Mouse (Mus musculus): ENCODE data around the gene Ogfod2. TPM values are rescaled to one million over a fixed set of nuclear protein-coding genes. Genes with fewer than 3 reads are reported as not detected.

Ogfod2 gene
- polyA plus RNA-seq, 1 experiment from 2014 or later = 9.6 TPM

GRCm38 (mm10) chr5:124098923-124099322 is 13.2 kb upstream of the Ogfod2 start:
- H3K27ac ChIP-seq (replicated peaks; ENCODE audit: low read depth, low read length) = no peak overlapping the region
- no peak overlapping the region for H3K4me3 ChIP-seq (ENCODE audit: low read depth, low read length)
- ATAC-seq (replicated peaks; ENCODE audit: insufficient number of reproducible peaks, low FRiP score, low TSS enrichment, low read depth) = no peak
- no peaks in the 10 kb centered on the region for H3K27me3 ChIP-seq (ENCODE audit: control insufficient read depth, insufficient read depth, low read length)
- no peak for DNase-seq (ENCODE audit: low spot score)
- H3K9ac ChIP-seq (replicated peaks; ENCODE audit: low read length) = no peak overlapping the region
- H3K36me3 ChIP-seq (replicated peaks; ENCODE audit: control insufficient read depth, insufficient read depth, low read depth, low read length) = no peaks in the 10 kb centered on the region
- H3K9me3 ChIP-seq (replicated peaks; ENCODE audit: control insufficient read depth, low read length) = no peaks in the 10 kb centered on the region; the same call in 1 of the 2 replicates
- H3K4me1 ChIP-seq (ENCODE audit: control insufficient read depth, insufficient read depth, low read length) = no peaks in the 10 kb centered on the region
- 88% methylated on average over 2 of the region's 2 CpGs for WGBS
- no peak overlapping the region for H3K4me2 ChIP-seq (ENCODE audit: low read depth, low read length)

DNA sequence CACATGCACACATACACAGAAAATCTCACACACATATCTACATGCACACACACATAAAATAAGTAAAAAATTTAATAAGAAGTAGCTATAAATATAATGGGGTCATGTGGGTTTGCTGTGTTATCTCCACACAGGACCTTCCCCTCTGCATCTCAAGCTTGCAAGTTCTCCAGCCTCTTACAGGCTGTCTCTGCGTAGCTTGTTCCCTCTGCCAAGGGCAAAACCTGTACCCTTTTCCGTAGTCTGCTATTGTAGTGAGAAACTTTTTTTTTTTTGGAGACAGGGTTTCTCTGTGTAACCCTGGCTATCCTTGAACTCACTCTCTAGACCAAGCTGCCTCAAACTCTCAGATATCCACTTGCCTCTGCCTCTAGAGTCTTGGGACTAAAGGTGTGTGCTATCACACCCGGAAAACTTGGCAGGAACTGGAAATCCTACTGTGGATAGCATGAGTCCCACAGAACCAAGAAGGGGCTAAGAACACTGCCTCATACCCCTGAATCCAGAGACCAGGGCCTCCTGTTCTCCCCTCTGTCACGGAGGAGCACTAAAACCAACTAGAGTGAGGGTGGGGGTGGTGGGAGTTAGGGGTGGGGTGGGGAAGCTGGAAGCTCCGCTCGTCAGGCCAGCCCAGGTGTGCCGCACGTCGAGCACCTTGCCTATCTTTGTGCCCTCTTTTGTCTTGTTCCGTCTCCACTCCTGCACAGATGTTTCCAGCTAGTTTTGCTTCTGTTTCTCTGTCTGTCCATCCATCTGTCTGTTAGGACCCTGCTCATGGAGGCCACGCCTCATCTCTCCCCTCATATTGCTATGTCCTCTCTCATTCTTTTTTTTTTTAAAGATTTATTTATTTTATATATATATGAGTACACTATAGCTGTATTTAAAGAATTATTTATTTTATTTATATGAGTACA is 11.7 kb upstream of the Ogfod2 start:
- no peak overlapping the region for H3K9ac ChIP-seq (replicated peaks; ENCODE audit: low read length)
- H3K4me3 ChIP-seq (ENCODE audit: low read depth, low read length) = no peak overlapping the region
- ATAC-seq (replicated peaks; ENCODE audit: insufficient number of reproducible peaks, low FRiP score, low TSS enrichment, low read depth) = no peak
- 90% methylated on average over 11 of the region's 11 CpGs for WGBS
- no peak overlapping the region for H3K4me2 ChIP-seq (ENCODE audit: low read depth, low read length)
- no peak for DNase-seq (ENCODE audit: low spot score)
- H3K36me3 ChIP-seq (replicated peaks; ENCODE audit: control insufficient read depth, insufficient read depth, low read depth, low read length) = no peaks in the 10 kb centered on the region
- no peaks in the 10 kb centered on the region for H3K4me1 ChIP-seq (ENCODE audit: control insufficient read depth, insufficient read depth, low read length)
- H3K27ac ChIP-seq (replicated peaks; ENCODE audit: low read depth, low read length) = no peak overlapping the region
- H3K9me3 ChIP-seq (replicated peaks; ENCODE audit: control insufficient read depth, low read length) = no peaks in the 10 kb centered on the region; the same call in 1 of the 2 replicates
- H3K27me3 ChIP-seq (ENCODE audit: control insufficient read depth, insufficient read depth, low read length) = no peaks in the 10 kb centered on the region

DNA sequence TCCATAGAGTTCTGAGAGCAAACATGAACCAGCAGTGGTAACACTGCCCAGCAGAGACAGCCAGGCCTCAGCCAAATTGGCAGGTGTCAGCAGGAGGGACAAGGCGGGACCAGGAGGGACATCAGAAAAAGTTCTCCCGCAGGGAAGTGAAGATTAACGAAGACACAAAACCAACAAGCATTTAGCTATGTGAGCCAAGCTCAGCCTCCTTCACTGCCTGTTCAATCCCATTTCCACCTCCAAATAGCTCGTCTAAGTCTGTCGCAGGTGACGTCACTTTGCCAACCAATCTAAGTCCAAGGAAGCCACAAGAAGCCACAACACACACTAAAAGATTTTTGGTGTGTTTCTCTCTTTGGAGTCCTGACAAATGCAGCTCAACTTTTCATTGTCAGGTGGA is 9.8 kb upstream of the Ogfod2 start:
- Histone ChIP-seq H3K27me3 (ENCODE audit: control insufficient read depth, insufficient read depth, low read length) (no peaks in the 10 kb centered on the region), H3K4me1 (ENCODE audit: control insufficient read depth, insufficient read depth, low read length) (no peaks in the 10 kb centered on the region), H3K27ac (replicated peaks; ENCODE audit: low read depth, low read length) (no peak overlapping the region), H3K36me3 (replicated peaks; ENCODE audit: control insufficient read depth, insufficient read depth, low read depth, low read length) (no peaks in the 10 kb centered on the region), H3K4me3 (ENCODE audit: low read depth, low read length) (no peak overlapping the region), H3K9me3 (replicated peaks; ENCODE audit: control insufficient read depth, low read length) (no peaks in the 10 kb centered on the region; the same call in 1 of the 2 replicates), H3K9ac (replicated peaks; ENCODE audit: low read length) (no peak overlapping the region), H3K4me2 (ENCODE audit: low read depth, low read length) (no peak overlapping the region)
- 87% methylated on average over 6 of the region's 6 CpGs for WGBS
- DNase-seq (ENCODE audit: low spot score) (no peak), ATAC-seq (replicated peaks; ENCODE audit: insufficient number of reproducible peaks, low FRiP score, low TSS enrichment, low read depth) (no peak)

DNA sequence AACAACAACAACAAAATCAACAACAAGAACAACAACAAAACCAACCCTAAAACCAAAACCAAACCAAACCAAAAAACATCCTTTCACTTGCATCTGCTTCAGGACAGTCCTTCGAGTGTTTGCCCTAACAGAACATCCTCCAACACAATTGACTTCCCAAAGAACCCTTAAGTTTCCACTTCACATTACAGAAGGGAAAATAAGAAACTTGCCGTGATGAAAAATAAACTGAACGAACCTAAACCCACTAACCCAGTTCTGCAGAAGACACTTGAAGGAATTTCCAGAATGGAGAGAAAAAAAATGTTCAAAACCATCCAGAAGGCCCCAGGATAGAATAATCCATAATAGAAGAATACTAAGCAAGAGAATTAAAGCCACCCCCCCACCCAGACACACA is 9.1 kb upstream of the Ogfod2 start:
- DNase-seq (ENCODE audit: low spot score) (no peak), ATAC-seq (replicated peaks; ENCODE audit: insufficient number of reproducible peaks, low FRiP score, low TSS enrichment, low read depth) (no peak)
- 78% methylated on average over 3 of the region's 3 CpGs for WGBS

GRCm38 (mm10) chr5:124103552-124103951 is 8.5 kb upstream of the Ogfod2 start:
- WGBS = 94% methylated on average over 9 of the region's 9 CpGs
- H3K36me3 ChIP-seq (replicated peaks; ENCODE audit: control insufficient read depth, insufficient read depth, low read depth, low read length) = no peaks in the 10 kb centered on the region
- H3K4me1 ChIP-seq (ENCODE audit: control insufficient read depth, insufficient read depth, low read length) = no peaks in the 10 kb centered on the region
- H3K4me2 ChIP-seq (ENCODE audit: low read depth, low read length) = no peak overlapping the region
- no peak overlapping the region for H3K27ac ChIP-seq (replicated peaks; ENCODE audit: low read depth, low read length)
- no peaks in the 10 kb centered on the region for H3K27me3 ChIP-seq (ENCODE audit: control insufficient read depth, insufficient read depth, low read length)
- H3K9ac ChIP-seq (replicated peaks; ENCODE audit: low read length) = no peak overlapping the region
- H3K9me3 ChIP-seq (replicated peaks; ENCODE audit: control insufficient read depth, low read length) = no peaks in the 10 kb centered on the region; the same call in 1 of the 2 replicates
- no peak overlapping the region for H3K4me3 ChIP-seq (ENCODE audit: low read depth, low read length)
- DNase-seq (ENCODE audit: low spot score) (no peak), ATAC-seq (replicated peaks; ENCODE audit: insufficient number of reproducible peaks, low FRiP score, low TSS enrichment, low read depth) (no peak)

More for the DNA sequence above, 9.1 kb upstream of the Ogfod2 start:
- no peak overlapping the region for H3K9ac ChIP-seq (replicated peaks; ENCODE audit: low read length)
- no peaks in the 10 kb centered on the region for H3K4me1 ChIP-seq (ENCODE audit: control insufficient read depth, insufficient read depth, low read length)
- H3K27ac ChIP-seq (replicated peaks; ENCODE audit: low read depth, low read length) = no peak overlapping the region
- no peak overlapping the region for H3K4me2 ChIP-seq (ENCODE audit: low read depth, low read length)
- no peaks in the 10 kb centered on the region for H3K36me3 ChIP-seq (replicated peaks; ENCODE audit: control insufficient read depth, insufficient read depth, low read depth, low read length)
- no peaks in the 10 kb centered on the region for H3K27me3 ChIP-seq (ENCODE audit: control insufficient read depth, insufficient read depth, low read length)
- H3K9me3 ChIP-seq (replicated peaks; ENCODE audit: control insufficient read depth, low read length) = no peaks in the 10 kb centered on the region; the same call in 1 of the 2 replicates
- no peak overlapping the region for H3K4me3 ChIP-seq (ENCODE audit: low read depth, low read length)

DNA sequence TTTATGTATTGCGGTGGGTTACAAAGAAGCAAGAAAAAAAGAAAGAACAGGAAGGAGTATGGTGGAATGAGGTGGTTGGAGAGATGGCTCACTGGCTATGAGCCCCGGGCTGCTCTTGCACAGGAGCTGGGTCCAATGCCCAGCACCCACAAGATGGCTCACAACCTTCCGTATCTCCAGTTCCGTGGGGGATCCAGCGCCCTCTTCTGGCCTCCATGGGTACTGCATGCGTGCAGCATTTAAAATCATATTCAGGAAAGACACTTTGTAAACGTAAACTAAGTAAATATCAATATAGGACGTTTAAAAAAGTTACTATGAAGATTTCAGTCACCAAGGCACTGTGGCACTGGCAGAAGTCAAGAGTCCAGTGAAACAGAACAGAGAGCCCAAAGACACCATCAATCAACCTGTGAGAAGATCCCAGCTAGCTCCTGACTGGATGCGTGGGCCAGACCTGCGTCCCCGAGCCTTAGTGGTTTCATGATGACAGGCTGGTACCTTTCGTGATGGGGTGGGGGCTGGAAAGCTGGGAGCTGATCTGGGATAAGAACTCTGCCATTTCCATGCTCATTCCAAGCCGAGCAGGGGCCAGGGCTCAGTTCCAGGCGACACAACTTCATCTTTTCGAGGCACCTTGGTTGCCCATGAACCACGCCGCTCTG is 888 bp upstream of the Ogfod2 start:
- Histone ChIP-seq H3K9me3 (replicated peaks; ENCODE audit: control insufficient read depth, low read length) (no peaks in the 10 kb centered on the region), H3K27ac (replicated peaks; ENCODE audit: low read depth, low read length) (no peak overlapping the region), H3K36me3 (replicated peaks; ENCODE audit: control insufficient read depth, insufficient read depth, low read depth, low read length) (no peaks in the 10 kb centered on the region), H3K9ac (replicated peaks; ENCODE audit: low read length) (peak overlapping the region; percentile 70), H3K27me3 (ENCODE audit: control insufficient read depth, insufficient read depth, low read length) (no peaks in the 10 kb centered on the region), H3K4me2 (ENCODE audit: low read depth, low read length) (peak overlapping the region; percentile 88), H3K4me3 (ENCODE audit: low read depth, low read length) (peak overlapping the region; percentile 80), H3K4me1 (ENCODE audit: control insufficient read depth, insufficient read depth, low read length) (peaks cover 8% of the 10 kb centered on the region; the same call in 1 of the 2 replicates)
- WGBS = 25% methylated on average over 17 of the region's 17 CpGs
- ATAC-seq (replicated peaks; ENCODE audit: insufficient number of reproducible peaks, low FRiP score, low TSS enrichment, low read depth) (peak; percentile 17; the same call in 1 of the 2 replicates), DNase-seq (ENCODE audit: low spot score) (peak; percentile 57)

GRCm38 (mm10) chr5:124112531-124112930 is 434 bp downstream of the Ogfod2 start:
- WGBS = 1% methylated on average over 18 of the region's 18 CpGs
- H3K27ac ChIP-seq (replicated peaks; ENCODE audit: low read depth, low read length) = no peak overlapping the region; the same call in 1 of the 2 replicates
- ATAC-seq (replicated peaks; ENCODE audit: insufficient number of reproducible peaks, low FRiP score, low TSS enrichment, low read depth) = peak; percentile 4; the same call in 1 of the 2 replicates

More at GRCm38 (mm10) chr5:124112531-124112930, 434 bp downstream of the Ogfod2 start:
- H3K4me3 ChIP-seq (ENCODE audit: low read depth, low read length) = peak overlapping the region; percentile 80
- H3K36me3 ChIP-seq (replicated peaks; ENCODE audit: control insufficient read depth, insufficient read depth, low read depth, low read length) = no peaks in the 10 kb centered on the region
- H3K27me3 ChIP-seq (ENCODE audit: control insufficient read depth, insufficient read depth, low read length) = no peaks in the 10 kb centered on the region
- peak overlapping the region; percentile 74 for H3K9ac ChIP-seq (replicated peaks; ENCODE audit: low read length)
- peak overlapping the region; percentile 88 for H3K4me2 ChIP-seq (ENCODE audit: low read depth, low read length)
- H3K4me1 ChIP-seq (ENCODE audit: control insufficient read depth, insufficient read depth, low read length) = peaks cover 12% of the 10 kb centered on the region
- H3K9me3 ChIP-seq (replicated peaks; ENCODE audit: control insufficient read depth, low read length) = no peaks in the 10 kb centered on the region
- DNase-seq (ENCODE audit: low spot score) = no peak
